Comparison of ENCODE assay signal across 10 mouse cellular contexts in genomic region chr19:3814461-3814860, GRCm38 (mm10). TPM values are rescaled to one million over a fixed set of nuclear protein-coding genes. Genes with fewer than 3 reads are reported as not detected.
A peak's percentile ranks its signal among the peaks of the same experiment; 100 is the strongest.
DNase-seq lines count a peak whose midpoint lies in the region; ATAC-seq and TF ChIP-seq lines count a peak whose summit lies in the region.
"Had no signal": no experiment of that assay in that cellular context is flagged by ENCODE, and none has a peak within 500 bp of the region (broad histone marks: within the 10 kb centered on the region; RNA-seq: fewer than 3 reads in every experiment).

No protein-coding gene starts in this region.

- intact Hi-C loops in gastrocnemius, postnatal 36 days (cut with DNase I): no loop called here

- no peak for TF ChIP-seq POLR2A in thymus, adult 2 months (IDR thresholded peaks at IDR 0.05; ENCODE audit: control insufficient read depth, extremely low read depth, insufficient read depth, low read length, poor library complexity)

- no peak for TF ChIP-seq CTCF in thymus, adult 2 months (IDR thresholded peaks at IDR 0.05; ENCODE audit: borderline replicate concordance, control insufficient read depth, extremely low read depth, insufficient read depth, low read length, poor library complexity)

- peaks cover 69% of the 10 kb centered on the region for H3K36me3 ChIP-seq in limb, embryonic 15.5 days
- H3K36me3 ChIP-seq in limb, embryonic 10.5 days: peaks cover 76% of the 10 kb centered on the region
- peaks cover 34% of the 10 kb centered on the region for H3K36me3 ChIP-seq in thymus, adult 2 months (ENCODE audit: control insufficient read depth, insufficient read depth, low read length)

- 0 out of 2 replicates have a peak, but pooled peaks have one; percentile 48 for ATAC-seq in limb, embryonic 15.5 days (ENCODE audit: insufficient number of reproducible peaks, low FRiP score, low TSS enrichment, low read depth)
- ATAC-seq: inflammation-experienced regulatory T-cells, adult 6 months had no signal

- 84% methylated on average over 10 of the region's 10 CpGs for whole genome bisulfite sequencing in limb, embryonic 15.5 days
- 91% methylated on average over 10 of the region's 10 CpGs for WGBS in limb, embryonic 10.5 days
- 94% methylated on average over 10 of the region's 10 CpGs for WGBS in thymus, adult 2 months

- H3K4me2 ChIP-seq in limb, embryonic 15.5 days: no peak overlapping the region

- H3K4me3 ChIP-seq in limb, embryonic 15.5 days: no peak overlapping the region
- H3K4me3 ChIP-seq in limb, embryonic 10.5 days: no peak overlapping the region
- no peak overlapping the region for H3K4me3 ChIP-seq in thymus, adult 2 months (ENCODE audit: control insufficient read depth, insufficient read depth, low read length)
- H3K4me3 ChIP-seq: left cerebral cortex, adult 2 months had no signal

- no peak overlapping the region for H3K27ac ChIP-seq in limb, embryonic 15.5 days
- no peak overlapping the region for H3K27ac ChIP-seq in limb, embryonic 10.5 days
- no peak overlapping the region for H3K27ac ChIP-seq in thymus, adult 2 months (ENCODE audit: control insufficient read depth, insufficient read depth, low read length)
- H3K27ac ChIP-seq: left cerebral cortex, adult 2 months had no signal

- peak; percentile 46 for DNase-seq in gastrocnemius, adult 18-20 months (ENCODE audit: low spot score)
- no peak for DNase-seq in gastrocnemius, postnatal 36 days
- DNase-seq in limb, embryonic 10.5 days (ENCODE audit: low spot score): no peak
- DNase-seq in cerebellum, postnatal 36 days: peak; percentile 55 to 59
- DNase-seq in kidney, postnatal 25 days: peak; percentile 72 to 75
- DNase-seq in thymus, adult 2 months: no peak
- DNase-seq in right cerebral cortex, postnatal 14 days: no peak

- H3K9ac ChIP-seq in limb, embryonic 15.5 days: no peak overlapping the region

- H3K9me3 ChIP-seq in limb, embryonic 15.5 days: no peaks in the 10 kb centered on the region
- no peaks in the 10 kb centered on the region for H3K9me3 ChIP-seq in limb, embryonic 10.5 days (replicated peaks)

- H3K4me1 ChIP-seq in limb, embryonic 15.5 days: no peaks in the 10 kb centered on the region
- no peaks in the 10 kb centered on the region for H3K4me1 ChIP-seq in limb, embryonic 10.5 days
- no peaks in the 10 kb centered on the region for H3K4me1 ChIP-seq in thymus, adult 2 months (replicated peaks; ENCODE audit: control insufficient read depth, insufficient read depth, low read length)

- no peaks in the 10 kb centered on the region for H3K27me3 ChIP-seq in limb, embryonic 15.5 days
- H3K27me3 ChIP-seq in limb, embryonic 10.5 days (ENCODE audit: low read depth, poor library complexity, severe bottlenecking): no peaks in the 10 kb centered on the region
- H3K27me3 ChIP-seq in thymus, adult 2 months (ENCODE audit: control insufficient read depth, insufficient read depth, low read length): no peaks in the 10 kb centered on the region

RNA-seq across cellular contexts. Expression of gene Chka, which starts 37.1 kb away (rescaled TPM):
- total RNA-seq in gastrocnemius, adult 18-20 months (2021): 1 to 10 TPM; 1.4 to 3.0 TPM
- 1 to 10 TPM; 1.4 to 2.4 TPM for total RNA-seq in gastrocnemius, postnatal 36 days (2021)
- polyA plus RNA-seq in limb, embryonic 15.5 days (2015; fragmentation: Nextera tagmentation; extraction: Ambion mirVana): 32.3 and 32.7 TPM in 2 replicates
- polyA plus RNA-seq in limb, embryonic 10.5 days (2016; fragmentation: Nextera tagmentation; extraction: Ambion mirVana): 48.5 and 50.0 TPM in 2 replicates
- 39.1 and 44.2 TPM in 2 replicates for polyA plus RNA-seq in thymus, adult 2 months (2012; rRNA removed)

RNA-seq across cellular contexts. Expression of gene Kmt5b, which starts 47.2 kb away (rescaled TPM):
- 10 to 100 TPM; 19.1 to 19.6 TPM for total RNA-seq in gastrocnemius, adult 18-20 months (2021)
- 10 to 100 TPM; 20.8 to 22.5 TPM for total RNA-seq in gastrocnemius, postnatal 36 days (2021)
- polyA plus RNA-seq in limb, embryonic 15.5 days (2015; fragmentation: Nextera tagmentation; extraction: Ambion mirVana): 25.2 and 29.0 TPM in 2 replicates
- 21.4 and 29.2 TPM in 2 replicates for polyA plus RNA-seq in limb, embryonic 10.5 days (2016; fragmentation: Nextera tagmentation; extraction: Ambion mirVana)
- 32.9 and 43.6 TPM in 2 replicates for polyA plus RNA-seq in thymus, adult 2 months (2012; rRNA removed)

Comparison
In these comparisons a context has a peak if more than half of its experiments do, and no peak if none do; other contexts are left out.
1. DNase-seq: peak in gastrocnemius, adult 18-20 months (single experiment), cerebellum, postnatal 36 days (2 of 2) and kidney, postnatal 25 days (2 of 2); none in gastrocnemius, postnatal 36 days (0 of 2), limb, embryonic 10.5 days (single experiment), thymus, adult 2 months (single experiment) and right cerebral cortex, postnatal 14 days (single experiment).